Mouse (Mus musculus) mouse trophoblast stem cell (cell line): ENCODE data around the gene Zfyve28.

ENCODE experiments used
- in situ Hi-C, 2 experiments: fragments of 300-500 bp; cut with MseI, MboI; formaldehyde crosslinking; loops; 2 replicates in 1 of 2; 3 replicates in 1 of 2; pipeline ENCODE4 v1.15.1; 2025

Gene Zfyve28

GRCm38 (mm10) chr5:34252307-34252966, 35.8 kb downstream of the Zfyve28 start:
- in situ Hi-C loops: no loop called here

- in situ Hi-C loops: no loop called here
Measured at GRCm38 (mm10) chr5:34251794-34252193, 36.5 kb downstream of the Zfyve28 start.

GRCm38 (mm10) chr5:34250090-34250489, 38.2 kb downstream of the Zfyve28 start:
- in situ Hi-C loops: no loop called here

GRCm38 (mm10) chr5:34249132-34249531, 39.1 kb downstream of the Zfyve28 start:
- in situ Hi-C loops: no loop called here

- in situ Hi-C loops: no loop called here
Measured at GRCm38 (mm10) chr5:34246443-34246842, 41.8 kb downstream of the Zfyve28 start.

GRCm38 (mm10) chr5:34243062-34243461, 45.2 kb downstream of the Zfyve28 start:
- in situ Hi-C loops: no loop called here

- in situ Hi-C loops: no loop called here
Measured at GRCm38 (mm10) chr5:34242224-34242963, 45.9 kb downstream of the Zfyve28 start.

GRCm38 (mm10) chr5:34238444-34238843, 49.8 kb downstream of the Zfyve28 start:
- in situ Hi-C loops: no loop called here

- in situ Hi-C loops: no loop called here
Measured at GRCm38 (mm10) chr5:34235898-34236420, 52.3 kb downstream of the Zfyve28 start.

GRCm38 (mm10) chr5:34235056-34235455, 53.2 kb downstream of the Zfyve28 start:
- in situ Hi-C loops: no loop called here

- in situ Hi-C loops: no loop called here
Measured at GRCm38 (mm10) chr5:34233221-34233515, 55.1 kb downstream of the Zfyve28 start.

- in situ Hi-C loops: no loop called here
Measured at GRCm38 (mm10) chr5:34232481-34233220, 55.6 kb downstream of the Zfyve28 start.

GRCm38 (mm10) chr5:34231901-34232300, 56.3 kb downstream of the Zfyve28 start:
- in situ Hi-C loops: no loop called here

GRCm38 (mm10) chr5:34230599-34231485, 57.4 kb downstream of the Zfyve28 start:
- in situ Hi-C loops: no loop called here

- in situ Hi-C loops: no loop called here
Measured at GRCm38 (mm10) chr5:34229503-34229902, 58.7 kb downstream of the Zfyve28 start.

- in situ Hi-C loops: no loop called here
Measured at GRCm38 (mm10) chr5:34225516-34225915, 62.7 kb downstream of the Zfyve28 start.

- in situ Hi-C loops: no loop called here
Measured at GRCm38 (mm10) chr5:34224515-34224914, 63.7 kb downstream of the Zfyve28 start.

- in situ Hi-C loops: no loop called here
Measured at GRCm38 (mm10) chr5:34220001-34220400, 68.2 kb downstream of the Zfyve28 start.

- in situ Hi-C loops: no loop called here
Measured at GRCm38 (mm10) chr5:34218672-34219071, 69.6 kb downstream of the Zfyve28 start.

- in situ Hi-C loops: no loop called here
Measured at GRCm38 (mm10) chr5:34217756-34218155, 70.5 kb downstream of the Zfyve28 start.

GRCm38 (mm10) chr5:34216025-34216424, 72.2 kb downstream of the Zfyve28 start:
- in situ Hi-C loops: no loop called here
